ENCODE assay signal across 12 mouse cellular contexts in the genomic region with DNA sequence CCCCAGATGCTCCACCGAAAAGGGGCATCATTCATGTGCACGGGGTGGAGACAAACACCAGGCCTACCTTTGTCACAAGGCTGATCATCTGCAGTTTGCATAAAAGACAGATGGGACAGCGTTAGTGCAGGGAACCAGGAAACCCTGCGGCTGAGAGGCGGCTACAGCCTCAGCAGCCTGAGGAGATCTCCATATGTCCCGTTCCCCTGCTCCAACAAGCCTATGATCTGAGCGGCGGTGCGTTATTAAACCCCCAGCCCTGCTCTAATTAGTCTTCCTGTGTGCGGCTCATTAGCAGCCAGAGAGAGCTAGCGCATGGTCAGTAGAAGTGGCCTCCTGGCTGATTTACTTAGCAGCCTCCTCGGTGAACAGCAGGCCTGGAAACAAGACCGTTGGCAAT. TPM values are rescaled to one million over a fixed set of nuclear protein-coding genes. Genes with fewer than 3 reads are reported as not detected.
DNase-seq lines count a peak whose midpoint lies in the region; ATAC-seq and TF ChIP-seq lines count a peak whose summit lies in the region.
"Had no signal": no experiment of that assay in that cellular context is flagged by ENCODE, and none has a peak within 500 bp of the region (broad histone marks: within the 10 kb centered on the region; RNA-seq: fewer than 3 reads in every experiment).

No protein-coding gene starts in this region.

- no peak overlapping the region for H3K4me3 ChIP-seq in heart, adult 2 months
- H3K4me3 ChIP-seq in hindbrain, embryonic 14.5 days (replicated peaks; ENCODE audit: low read length): no peak overlapping the region
- H3K4me3 ChIP-seq in midbrain, postnatal 0 days (ENCODE audit: low read depth, low read length): no peak overlapping the region
- H3K4me3 ChIP-seq: liver, embryonic 15.5 days; myocyte had no signal

- TF ChIP-seq EP300 in heart, adult 2 months (IDR thresholded peaks at IDR 0.05; ENCODE audit: insufficient read depth, low read depth, low read length): peak; percentile 49; the same call in 1 of the 2 replicates

- no peaks in the 10 kb centered on the region for H3K9me3 ChIP-seq in hindbrain, embryonic 14.5 days (ENCODE audit: control insufficient read depth, low read length)
- H3K9me3 ChIP-seq in midbrain, postnatal 0 days (ENCODE audit: low read length): no peaks in the 10 kb centered on the region
- H3K9me3 ChIP-seq: liver, embryonic 15.5 days had no signal

- peak overlapping the region; percentile 12; the same call in 1 of the 2 replicates for H3K27ac ChIP-seq in heart, adult 2 months
- H3K27ac ChIP-seq in hindbrain, embryonic 14.5 days: peak overlapping the region; percentile 76
- no peak overlapping the region for H3K27ac ChIP-seq in midbrain, postnatal 0 days (ENCODE audit: low read depth, low read length)
- H3K27ac ChIP-seq: liver, embryonic 15.5 days had no signal

- peaks cover 3% of the 10 kb centered on the region; the same call in 1 of the 2 replicates for H3K4me1 ChIP-seq in heart, adult 2 months (ENCODE audit: control insufficient read depth, insufficient read depth, low read length)
- H3K4me1 ChIP-seq in hindbrain, embryonic 14.5 days (replicated peaks; ENCODE audit: control insufficient read depth, insufficient read depth, low read length): peaks cover 14% of the 10 kb centered on the region; the same call in 1 of the 2 replicates
- H3K4me1 ChIP-seq in midbrain, postnatal 0 days (ENCODE audit: insufficient read depth, low read length): no peaks in the 10 kb centered on the region
- H3K4me1 ChIP-seq: liver, embryonic 15.5 days had no signal

- H3K4me2 ChIP-seq in hindbrain, embryonic 14.5 days (replicated peaks): no peak overlapping the region
- no peak overlapping the region for H3K4me2 ChIP-seq in midbrain, postnatal 0 days (ENCODE audit: low read depth, low read length, poor library complexity, severe bottlenecking)
- H3K4me2 ChIP-seq: liver, embryonic 15.5 days had no signal

- H3K36me3 ChIP-seq in heart, adult 2 months (ENCODE audit: control insufficient read depth, insufficient read depth, low read length): no peaks in the 10 kb centered on the region
- peaks cover 62% of the 10 kb centered on the region for H3K36me3 ChIP-seq in hindbrain, embryonic 14.5 days (replicated peaks; ENCODE audit: control insufficient read depth, insufficient read depth)
- peaks cover 53% of the 10 kb centered on the region for H3K36me3 ChIP-seq in midbrain, postnatal 0 days (ENCODE audit: insufficient read depth, low read length)
- H3K36me3 ChIP-seq: liver, embryonic 15.5 days had no signal

- WGBS in heart, adult 2 months: 58% methylated on average over 13 of the region's 13 CpGs
- WGBS in hindbrain, embryonic 14.5 days: 22% methylated on average over 13 of the region's 13 CpGs
- WGBS in midbrain, postnatal 0 days: 53% methylated on average over 13 of the region's 13 CpGs

- no peaks in the 10 kb centered on the region for H3K79me2 ChIP-seq in heart, adult 2 months (replicated peaks; ENCODE audit: control insufficient read depth, insufficient read depth, low read length)

- DNase-seq in heart, adult 2 months: no peak
- DNase-seq in heart, postnatal 4 days: no peak
- DNase-seq in cerebellum, postnatal 25 days: peak; percentile 77 to 81
- peak; percentile 42 for DNase-seq in hindbrain, embryonic 14.5 days (ENCODE audit: low spot score)
- peak; percentile 90 for DNase-seq in midbrain, postnatal 0 days (ENCODE audit: low spot score)
- DNase-seq in thymus, postnatal 10 days (ENCODE audit: low spot score in 2 of 2): no peak
- no peak for DNase-seq in kidney, postnatal 10 days
- no peak for DNase-seq in kidney, adult 8-10 months

- no peak for TF ChIP-seq CTCF in heart, adult 2 months (IDR thresholded peaks at IDR 0.05)
- no peak for TF ChIP-seq CTCF in midbrain, postnatal 0 days (IDR thresholded peaks at IDR 0.05)

- intact Hi-C loops in heart, adult 2 months (cut with DNase I): no loop called here

- peak; percentile 77 for ATAC-seq in hindbrain, embryonic 14.5 days (ENCODE audit: low FRiP score)
- no peak for ATAC-seq in midbrain, postnatal 0 days (ENCODE audit: low FRiP score)

- H3K27me3 ChIP-seq in heart, adult 2 months (ENCODE audit: control insufficient read depth, insufficient read depth, low read length): no peaks in the 10 kb centered on the region
- H3K27me3 ChIP-seq in hindbrain, embryonic 14.5 days (ENCODE audit: control insufficient read depth, insufficient read depth, low read length): no peaks in the 10 kb centered on the region
- H3K27me3 ChIP-seq in midbrain, postnatal 0 days (ENCODE audit: insufficient read depth, low read length): no peaks in the 10 kb centered on the region
- H3K27me3 ChIP-seq: liver, embryonic 15.5 days had no signal

- no peak overlapping the region for H3K9ac ChIP-seq in heart, adult 2 months (ENCODE audit: low read depth, low read length)
- H3K9ac ChIP-seq in hindbrain, embryonic 14.5 days: no peak overlapping the region
- H3K9ac ChIP-seq in midbrain, postnatal 0 days (replicated peaks; ENCODE audit: low read length, poor library complexity, severe bottlenecking): no peak overlapping the region
- H3K9ac ChIP-seq: liver, embryonic 15.5 days had no signal

- TF ChIP-seq POLR2A in heart, adult 2 months (IDR thresholded peaks at IDR 0.05; ENCODE audit: insufficient read depth, low read depth, low read length): no peak

RNA-seq across cellular contexts. Expression of gene Mpp3, which starts 18.1 kb away (rescaled TPM):
- total RNA-seq in heart, adult 2 months (2021): 1 to 10 TPM; 1.4 to 1.5 TPM
- polyA plus RNA-seq in heart, adult 2 months (2012; rRNA removed): 4.5 and 5.3 TPM in 2 replicates
- 1 to 10 TPM; 6.2 to 7.4 TPM for total RNA-seq in heart, postnatal 4 days (2021)
- 53.5 and 57.2 TPM in 2 replicates for polyA plus RNA-seq in hindbrain, embryonic 14.5 days (2014; fragmentation: Nextera tagmentation; extraction: Ambion mirVana)
- total RNA-seq in midbrain, postnatal 0 days (2014; rRNA removed): 68.2 and 71.9 TPM in 2 replicates
- 53.9 and 54.7 TPM in 2 replicates for polyA plus RNA-seq in midbrain, postnatal 0 days (2015; fragmentation: Nextera tagmentation; extraction: Ambion mirVana)

RNA-seq across cellular contexts. Expression of gene Dusp3, which starts 23.3 kb away (rescaled TPM):
- 100 to 1,000 TPM; 103 to 131 TPM for total RNA-seq in heart, adult 2 months (2021)
- 97.7 and 101 TPM in 2 replicates for polyA plus RNA-seq in heart, adult 2 months (2012; rRNA removed)
- total RNA-seq in heart, postnatal 4 days (2021): 100 to 1,000 TPM; 149 to 162 TPM
- 24.0 and 24.7 TPM in 2 replicates for polyA plus RNA-seq in hindbrain, embryonic 14.5 days (2014; fragmentation: Nextera tagmentation; extraction: Ambion mirVana)
- 36.3 and 54.3 TPM in 2 replicates for total RNA-seq in midbrain, postnatal 0 days (2014; rRNA removed)
- 44.1 and 48.5 TPM in 2 replicates for polyA plus RNA-seq in midbrain, postnatal 0 days (2015; fragmentation: Nextera tagmentation; extraction: Ambion mirVana)

RNA-seq across cellular contexts. Expression of gene Cfap97d1, which starts 26.1 kb away (rescaled TPM):
- not detected for total RNA-seq in heart, adult 2 months (2021)
- not detected in 2 replicates for polyA plus RNA-seq in heart, adult 2 months (2012; rRNA removed)
- not detected for total RNA-seq in heart, postnatal 4 days (2021)
- not detected in 2 replicates for polyA plus RNA-seq in hindbrain, embryonic 14.5 days (2014; fragmentation: Nextera tagmentation; extraction: Ambion mirVana)
- not detected in 2 replicates for total RNA-seq in midbrain, postnatal 0 days (2014; rRNA removed)
- polyA plus RNA-seq in midbrain, postnatal 0 days (2015; fragmentation: Nextera tagmentation; extraction: Ambion mirVana): not detected in 2 replicates
- total RNA-seq: hematopoietic stem cell, adult 5-6 weeks had no signal
- polyA plus RNA-seq: C2C12; liver, embryonic 15.5 days; myocyte had no signal

RNA-seq across cellular contexts. Expression of gene Cd300lg, which starts 31.2 kb away (rescaled TPM):
- 10 to 100 TPM; 51.6 to 70.1 TPM for total RNA-seq in heart, adult 2 months (2021)
- polyA plus RNA-seq in heart, adult 2 months (2012; rRNA removed): 102 and 143 TPM in 2 replicates
- total RNA-seq in heart, postnatal 4 days (2021): 10 to 100 TPM; 32.3 to 36.2 TPM
- 0.27 TPM in 1 of 2 replicates, not detected in the other for polyA plus RNA-seq in hindbrain, embryonic 14.5 days (2014; fragmentation: Nextera tagmentation; extraction: Ambion mirVana)
- total RNA-seq in midbrain, postnatal 0 days (2014; rRNA removed): 0.14 TPM in 1 of 2 replicates, not detected in the other
- 0.25 TPM in 2 replicates for polyA plus RNA-seq in midbrain, postnatal 0 days (2015; fragmentation: Nextera tagmentation; extraction: Ambion mirVana)
- total RNA-seq: hematopoietic stem cell, adult 5-6 weeks had no signal
- polyA plus RNA-seq: C2C12, myocyte had no signal

RNA-seq across cellular contexts. Expression of gene Sost, which starts 43.3 kb away (rescaled TPM):
- total RNA-seq in heart, adult 2 months (2021): 1 to 10 TPM; 2.1 to 3.2 TPM
- 5.8 and 7.0 TPM in 2 replicates for polyA plus RNA-seq in heart, adult 2 months (2012; rRNA removed)
- total RNA-seq in heart, postnatal 4 days (2021): 1 to 10 TPM; 7.5 to 8.2 TPM
- not detected in 2 replicates for polyA plus RNA-seq in hindbrain, embryonic 14.5 days (2014; fragmentation: Nextera tagmentation; extraction: Ambion mirVana)
- 0.11 TPM in 1 of 2 replicates, not detected in the other for total RNA-seq in midbrain, postnatal 0 days (2014; rRNA removed)
- 0.12 TPM in 1 of 2 replicates, not detected in the other for polyA plus RNA-seq in midbrain, postnatal 0 days (2015; fragmentation: Nextera tagmentation; extraction: Ambion mirVana)
- total RNA-seq: hematopoietic stem cell, adult 5-6 weeks had no signal

Comparison
In these comparisons a context has a peak if more than half of its experiments do, and no peak if none do; other contexts are left out.
1. DNase-seq: peak in cerebellum, postnatal 25 days (2 of 2), hindbrain, embryonic 14.5 days (single experiment) and midbrain, postnatal 0 days (single experiment); none in heart, adult 2 months (0 of 2), heart, postnatal 4 days (single experiment), thymus, postnatal 10 days (0 of 2), kidney, postnatal 10 days (single experiment) and kidney, adult 8-10 months (0 of 2).